Mouse (Mus musculus) retina, embryonic 14.5 days (tissue): ENCODE data around the gene Pax5.

Experiments used
- DNase-seq: peaks from one replicate; pipeline ENCODE4 v3.0.0-alpha.2; 2015; ENCODE audit warnings: low spot score

Pax5 gene

GRCm38 (mm10) chr4:44542101-44542500 is 168.2 kb downstream of the Pax5 start:
- no peak for DNase-seq

GRCm38 (mm10) chr4:44538488-44538887 is 171.8 kb downstream of the Pax5 start:
- peak; percentile 50 for DNase-seq

- DNase-seq, result no peak
Measured at GRCm38 (mm10) chr4:44536794-44537193, 173.5 kb downstream of the Pax5 start.

- DNase-seq, result no peak
Measured at GRCm38 (mm10) chr4:44535646-44536045, 174.6 kb downstream of the Pax5 start.

GRCm38 (mm10) chr4:44533286-44533685 is 177.0 kb downstream of the Pax5 start:
- DNase-seq, result no peak

- no peak for DNase-seq
Measured at GRCm38 (mm10) chr4:44532731-44533130, 177.6 kb downstream of the Pax5 start.

- DNase-seq, result no peak
Measured at GRCm38 (mm10) chr4:44525336-44525735, 185.0 kb downstream of the Pax5 start.

- peak; percentile 83 for DNase-seq
Measured at GRCm38 (mm10) chr4:44518923-44519322, 191.4 kb downstream of the Pax5 start.

GRCm38 (mm10) chr4:44513981-44514380 is 196.3 kb downstream of the Pax5 start:
- no peak for DNase-seq

GRCm38 (mm10) chr4:44511682-44512081 is 198.6 kb downstream of the Pax5 start:
- peak; percentile 89 for DNase-seq

GRCm38 (mm10) chr4:44508386-44509226 is 201.7 kb downstream of the Pax5 start:
- DNase-seq, result peak; percentile 75

- no peak for DNase-seq
Measured at GRCm38 (mm10) chr4:44507861-44508260, 202.4 kb downstream of the Pax5 start.

- no peak for DNase-seq
Measured at GRCm38 (mm10) chr4:44504998-44505397, 205.3 kb downstream of the Pax5 start.

GRCm38 (mm10) chr4:44502196-44502867 is 208.0 kb downstream of the Pax5 start:
- no peak for DNase-seq

- no peak for DNase-seq
Measured at GRCm38 (mm10) chr4:44498156-44498555, 212.1 kb downstream of the Pax5 start.

- no peak for DNase-seq
Measured at GRCm38 (mm10) chr4:44495836-44496235, 214.5 kb downstream of the Pax5 start.

GRCm38 (mm10) chr4:44493756-44494155 is 216.5 kb downstream of the Pax5 start:
- no peak for DNase-seq

- DNase-seq, result no peak
Measured at GRCm38 (mm10) chr4:44490872-44491271, 219.4 kb downstream of the Pax5 start.

GRCm38 (mm10) chr4:44488702-44489101 is 221.6 kb downstream of the Pax5 start:
- DNase-seq, result no peak

- no peak for DNase-seq
Measured at GRCm38 (mm10) chr4:44488219-44488618, 222.1 kb downstream of the Pax5 start.

GRCm38 (mm10) chr4:44482851-44483250 is 227.4 kb downstream of the Pax5 start:
- no peak for DNase-seq

GRCm38 (mm10) chr4:44479755-44480154 is 230.5 kb downstream of the Pax5 start:
- no peak for DNase-seq
